Comparison of ENCODE assay signal across 35 mouse cellular contexts in genomic region chr10:5070168-5070940, GRCm38 (mm10). TPM values are rescaled to one million over a fixed set of nuclear protein-coding genes. Genes with fewer than 3 reads are reported as not detected.
DNase-seq lines count a peak whose midpoint lies in the region; ATAC-seq and TF ChIP-seq lines count a peak whose summit lies in the region.
"Had no signal": no experiment of that assay in that cellular context is flagged by ENCODE, and none has a peak within 500 bp of the region (broad histone marks: within the 10 kb centered on the region; RNA-seq: fewer than 3 reads in every experiment).

No protein-coding gene starts in this region.

- no peak for DNase-seq in gastrocnemius, adult 2 months
- no peak for DNase-seq in gastrocnemius, postnatal 10 days
- no peak for DNase-seq in heart, adult 8-10 months (ENCODE audit: low spot score)
- DNase-seq in limb, embryonic 10.5 days (ENCODE audit: low spot score) = no peak
- no peak for DNase-seq in ovary, postnatal 10 days (ENCODE audit: low spot score)
- DNase-seq: adrenal gland, postnatal 10 days; cerebellum, adult 8-10 months; cerebellum, postnatal 25 days; kidney, adult 2 months; kidney, postnatal 4 days; lung, embryonic 14.5 days; lung, postnatal 14 days; retina, postnatal 1 day; right cerebral cortex, postnatal 14 days; thymus, postnatal 4 days had no signal

- peak overlapping the region; percentile 97 for H3K27ac ChIP-seq in gastrocnemius, adult 2 months
- H3K27ac ChIP-seq in heart, embryonic 13.5 days (replicated peaks) = peak overlapping the region; percentile 94
- no peak overlapping the region for H3K27ac ChIP-seq in limb, embryonic 13.5 days
- no peak overlapping the region for H3K27ac ChIP-seq in limb, embryonic 10.5 days
- H3K27ac ChIP-seq: hindbrain, embryonic 12.5 days; hindbrain, postnatal 0 days; intestine, embryonic 15.5 days; liver, embryonic 15.5 days had no signal

- intact Hi-C loops in gastrocnemius, adult 2 months (cut with DNase I) = loop anchor here (5.0 kb wide), 1 partner anchor 473 kb away; no protein-coding TSS in a partner anchor

- no peak for ATAC-seq in heart, embryonic 13.5 days (ENCODE audit: extremely low read depth, insufficient number of reproducible peaks, low FRiP score, low TSS enrichment)
- peak; percentile 82 for ATAC-seq in limb, embryonic 13.5 days (ENCODE audit: low FRiP score, low read depth)
- ATAC-seq: forebrain, embryonic 16.5 days; hindbrain, postnatal 0 days; intestine, embryonic 15.5 days; midbrain, embryonic 16.5 days; Patski had no signal

- peaks cover 5% of the 10 kb centered on the region for H3K4me1 ChIP-seq in heart, embryonic 13.5 days
- H3K4me1 ChIP-seq in limb, embryonic 13.5 days = peaks cover 14% of the 10 kb centered on the region
- peaks cover 23% of the 10 kb centered on the region for H3K4me1 ChIP-seq in limb, embryonic 10.5 days
- H3K4me1 ChIP-seq: hindbrain, embryonic 12.5 days; intestine, embryonic 15.5 days; liver, embryonic 15.5 days had no signal

- H3K4me2 ChIP-seq in heart, embryonic 13.5 days = peak overlapping the region; percentile 63
- no peak overlapping the region for H3K4me2 ChIP-seq in limb, embryonic 13.5 days (replicated peaks)
- H3K4me2 ChIP-seq: hindbrain, embryonic 12.5 days; intestine, embryonic 15.5 days; liver, embryonic 15.5 days; lung, embryonic 14.5 days had no signal

- no peaks in the 10 kb centered on the region for H3K9me3 ChIP-seq in heart, embryonic 13.5 days
- no peaks in the 10 kb centered on the region for H3K9me3 ChIP-seq in limb, embryonic 13.5 days
- no peaks in the 10 kb centered on the region for H3K9me3 ChIP-seq in limb, embryonic 10.5 days (replicated peaks)
- H3K9me3 ChIP-seq: hindbrain, embryonic 12.5 days; intestine, embryonic 15.5 days; liver, embryonic 15.5 days had no signal

- peaks cover 43% of the 10 kb centered on the region for H3K36me3 ChIP-seq in heart, embryonic 13.5 days
- H3K36me3 ChIP-seq in limb, embryonic 13.5 days = peaks cover 4% of the 10 kb centered on the region
- H3K36me3 ChIP-seq in limb, embryonic 10.5 days = no peaks in the 10 kb centered on the region
- H3K36me3 ChIP-seq: hindbrain, embryonic 12.5 days; intestine, embryonic 15.5 days had no signal

- no peaks in the 10 kb centered on the region for H3K27me3 ChIP-seq in heart, embryonic 13.5 days (replicated peaks)
- H3K27me3 ChIP-seq in limb, embryonic 13.5 days = peaks cover 19% of the 10 kb centered on the region
- no peaks in the 10 kb centered on the region for H3K27me3 ChIP-seq in limb, embryonic 10.5 days (ENCODE audit: low read depth, poor library complexity, severe bottlenecking)
- H3K27me3 ChIP-seq: hindbrain, embryonic 12.5 days; intestine, embryonic 15.5 days; liver, embryonic 15.5 days; Patski had no signal

- peak overlapping the region; percentile 67; the same call in 1 of the 2 replicates for H3K9ac ChIP-seq in heart, embryonic 13.5 days
- no peak overlapping the region for H3K9ac ChIP-seq in limb, embryonic 13.5 days
- H3K9ac ChIP-seq: hindbrain, embryonic 12.5 days; intestine, embryonic 15.5 days; liver, embryonic 15.5 days; lung, embryonic 14.5 days had no signal

- H3K4me3 ChIP-seq in gastrocnemius, adult 2 months = peak overlapping the region; percentile 77
- H3K4me3 ChIP-seq in heart, embryonic 13.5 days = peak overlapping the region; percentile 13; the same call in 1 of the 2 replicates
- no peak overlapping the region for H3K4me3 ChIP-seq in limb, embryonic 13.5 days
- no peak overlapping the region for H3K4me3 ChIP-seq in limb, embryonic 10.5 days
- H3K4me3 ChIP-seq: erythroblast, embryonic 14.5 days; hindbrain, embryonic 12.5 days; intestine, embryonic 15.5 days; liver, embryonic 15.5 days had no signal

- TF ChIP-seq CTCF in gastrocnemius, adult 2 months (IDR thresholded peaks at IDR 0.05) = no peak

- 85% methylated on average over 11 of the region's 11 CpGs for WGBS in heart, embryonic 13.5 days
- 71% methylated on average over 11 of the region's 11 CpGs for WGBS in limb, embryonic 13.5 days
- 89% methylated on average over 11 of the region's 11 CpGs for WGBS in limb, embryonic 10.5 days

RNA-seq across cellular contexts. Expression of gene Gm10097, which starts 1.4 kb away (rescaled TPM):
- under 1 TPM; 0.23 to 0.36 TPM for total RNA-seq in gastrocnemius, adult 2 months (2021)
- total RNA-seq in gastrocnemius, postnatal 10 days (2021) = under 1 TPM; 0.54 to 0.72 TPM
- polyA plus RNA-seq in heart, embryonic 13.5 days (2015; fragmentation: Nextera tagmentation; extraction: Ambion mirVana) = 0.53 and 0.82 TPM in 2 replicates
- total RNA-seq in heart, adult 8-10 months (2022) = under 1 TPM; 0.19 to 0.60 (median 0.49) TPM
- 0.13 and 0.31 TPM in 2 replicates for polyA plus RNA-seq in limb, embryonic 13.5 days (2015; fragmentation: Nextera tagmentation; extraction: Ambion mirVana)
- polyA plus RNA-seq in limb, embryonic 10.5 days (2016; fragmentation: Nextera tagmentation; extraction: Ambion mirVana) = 0.05 TPM in 2 replicates
- total RNA-seq: hindbrain, postnatal 0 days; layer of hippocampus, adult 8-10 months; layer of hippocampus, postnatal 25 days; left cerebral cortex, adult 8-10 months; left cerebral cortex, postnatal 36 days; liver, adult 2 months; MEL had no signal
- polyA plus RNA-seq: erythroblast, embryonic 14.5 days; gonadal fat pad, adult 2 months; kidney, adult 2 months; kidney, embryonic 16.5 days; liver, adult 2 months; Patski; small intestine, adult 2 months; testis, adult 2 months had no signal

Comparison
In these comparisons a context has a peak if more than half of its experiments do, and no peak if none do; other contexts are left out.
1. H3K27ac ChIP-seq: peak in gastrocnemius, adult 2 months (single experiment) and heart, embryonic 13.5 days (single experiment); none in limb, embryonic 13.5 days (single experiment) and limb, embryonic 10.5 days (single experiment).
2. H3K4me3 ChIP-seq: peak in gastrocnemius, adult 2 months (single experiment) and heart, embryonic 13.5 days (single experiment); none in limb, embryonic 13.5 days (single experiment) and limb, embryonic 10.5 days (single experiment).